Mouse (Mus musculus) hindbrain, embryonic 15.5 days (tissue): Measurements from ENCODE around the gene Ptprc. TPM values are rescaled to one million over a fixed set of nuclear protein-coding genes. Genes with fewer than 3 reads are reported as not detected.

ENCODE experiments used
- ATAC-seq: fragments of 200-750 bp; cut with Nextera tagmentation; 2 replicates; pipeline ENCODE4 v1.8.0; 2017; ENCODE audit warnings: low read depth, moderate number of reproducible peaks, moderate TSS enrichment; ENCODE audit not compliant: low FRiP score
- H3K27ac ChIP-seq: fragments of 300-500 bp; sonication (generic); replicated peaks from 2 replicates; pipeline ENCODE4 v1.5.1; 2015; ENCODE audit warnings: mild to moderate bottlenecking, inconsistent platforms
- H3K27me3 ChIP-seq: fragments of 300-500 bp; sonication (generic); 2 replicates; pipeline ENCODE4 v1.6.1; 2015; ENCODE audit warnings: control low read depth, inconsistent platforms
- H3K36me3 ChIP-seq: fragments of 300-500 bp; sonication (generic); 2 replicates; pipeline ENCODE4 v1.6.1; 2015; ENCODE audit warnings: control low read depth, inconsistent platforms
- H3K4me1 ChIP-seq: fragments of 300-500 bp; sonication (generic); replicated peaks from 2 replicates; pipeline ENCODE4 v1.6.1; 2015; ENCODE audit warnings: control low read depth, inconsistent platforms
- H3K4me2 ChIP-seq: fragments of 300-500 bp; sonication (generic); 2 replicates; pipeline ENCODE4 v1.6.1; 2015; ENCODE audit warnings: moderate library complexity, mild to moderate bottlenecking, inconsistent platforms
- H3K4me3 ChIP-seq: fragments of 300-500 bp; sonication (generic); 2 replicates; pipeline ENCODE4 v1.5.1; 2015; ENCODE audit warnings: mild to moderate bottlenecking, inconsistent platforms
- H3K9ac ChIP-seq: fragments of 300-500 bp; sonication (generic); 2 replicates; pipeline ENCODE4 v1.6.1; 2015; ENCODE audit warnings: inconsistent platforms
- H3K9me3 ChIP-seq: fragments of 300-500 bp; sonication (generic); 2 replicates; pipeline ENCODE4 v1.6.1; 2016; ENCODE audit warnings: control low read depth, inconsistent platforms
- WGBS: fragments of 180-500 bp; shearing (Covaris S2); methylation state at CpG from one replicate; pipeline ENCODE4 v1.1.7; 2015; 5-methylcytosine and 5-hydroxymethylcytosine counted together
- polyA plus RNA-seq: library from polyadenylated mRNA; unstranded; fragments of >200 nt; fragmentation: Nextera tagmentation; extraction: Ambion mirVana; gene quantifications from 2 replicates; pipeline ENCODE4 v1.2.1, GENCODE M21; 2015

Gene Ptprc
- polyA plus RNA-seq, 1 experiment from 2014 or later: 0.93 TPM

GRCm38 (mm10) chr1:138023601-138024000 lies 151.9 kb downstream of the Ptprc start:
- H3K4me1 ChIP-seq: peaks cover 11% of the 10 kb centered on the region

GRCm38 (mm10) chr1:138022918-138023295 lies 152.6 kb downstream of the Ptprc start:
- WGBS: 6% methylated on average over 3 of the region's 3 CpGs
- Histone ChIP-seq H3K9ac (no peak overlapping the region), H3K27ac (no peak overlapping the region), H3K4me1 (peaks cover 11% of the 10 kb centered on the region), H3K27me3 (no peaks in the 10 kb centered on the region), H3K4me3 (no peak overlapping the region), H3K36me3 (no peaks in the 10 kb centered on the region), H3K9me3 (no peaks in the 10 kb centered on the region), H3K4me2 (no peak overlapping the region)
- no peak for ATAC-seq

More at GRCm38 (mm10) chr1:138023601-138024000, 151.9 kb downstream of the Ptprc start:
- no peak overlapping the region for H3K9ac ChIP-seq
- H3K36me3 ChIP-seq: no peaks in the 10 kb centered on the region
- WGBS: 36% methylated on average over 4 of the region's 4 CpGs
- no peaks in the 10 kb centered on the region for H3K27me3 ChIP-seq
- H3K27ac ChIP-seq: no peak overlapping the region
- H3K4me3 ChIP-seq: no peak overlapping the region
- no peak overlapping the region for H3K4me2 ChIP-seq
- ATAC-seq: no peak
- H3K9me3 ChIP-seq: no peaks in the 10 kb centered on the region

GRCm38 (mm10) chr1:138021962-138022917 lies 153.3 kb downstream of the Ptprc start:
- Histone ChIP-seq H3K9ac (no peak overlapping the region), H3K27ac (no peak overlapping the region), H3K4me2 (no peak overlapping the region), H3K27me3 (no peaks in the 10 kb centered on the region), H3K4me3 (no peak overlapping the region), H3K4me1 (peaks cover 11% of the 10 kb centered on the region), H3K9me3 (no peaks in the 10 kb centered on the region), H3K36me3 (no peaks in the 10 kb centered on the region)
- ATAC-seq: no peak
- 19% methylated on average over 11 of the region's 11 CpGs for WGBS

Other genes with a start within 250 kb of the Ptprc start
- not detected in 2 replicates for gene Atp6v1g3, start 98.0 kb upstream of the Ptprc start, polyA plus RNA-seq